Mouse (Mus musculus) monocyte, adult 5-6 weeks (primary cell): ENCODE results near the gene Fam227b. TPM values are rescaled to one million over a fixed set of nuclear protein-coding genes. Genes with fewer than 3 reads are reported as not detected.

Experiments used
- ATAC-seq: fragments of 153-309, 156-312 bp; replicated peaks from 2 replicates; pipeline ENCODE4 v1.8.0; 2017; ENCODE audit warnings: mild to moderate bottlenecking; ENCODE audit not compliant: low TSS enrichment, insufficient number of reproducible peaks, severe bottlenecking, poor library complexity, low FRiP score
- total RNA-seq: library from RNA; stranded (forward); fragments of 200-1000, 200-491, 200-594 nt; gene quantifications from 3 replicates; pipeline ENCODE4 v1.2.3, GENCODE M21; 2017

The Fam227b gene
- 0.48 TPM in 1 of 3 replicates, not detected in the others for total RNA-seq

- ATAC-seq: peak; percentile 98
These were observed at the start of gene Fam227b, which contains the start of gene Dtwd1 for GRCm38 (mm10) chr2:126151855-126152571. Gene Fam227b, minus strand, starts transcription at chr2:126152004. Gene Dtwd1, plus strand, starts transcription at chr2:126152141.

GRCm38 (mm10) chr2:126198971-126199370 is 47.2 kb upstream of the Fam227b start:
- no peak for ATAC-seq

- no peak for ATAC-seq
These were observed 44.0 kb upstream of the Fam227b start for GRCm38 (mm10) chr2:126195631-126196356.

- ATAC-seq: no peak
These were observed 40.3 kb upstream of the Fam227b start for GRCm38 (mm10) chr2:126192129-126192528.

- no peak for ATAC-seq
These were observed 39.5 kb upstream of the Fam227b start for GRCm38 (mm10) chr2:126191306-126191705.

GRCm38 (mm10) chr2:126171427-126171826 is 19.6 kb upstream of the Fam227b start:
- no peak for ATAC-seq

GRCm38 (mm10) chr2:126166848-126167617 is 15.2 kb upstream of the Fam227b start:
- no peak for ATAC-seq

- no peak for ATAC-seq
These were observed 14.5 kb upstream of the Fam227b start for GRCm38 (mm10) chr2:126166335-126166734.

- ATAC-seq: no peak
These were observed 13.6 kb upstream of the Fam227b start for GRCm38 (mm10) chr2:126165277-126166018.

- no peak for ATAC-seq
These were observed 4.1 kb downstream of the Fam227b start for GRCm38 (mm10) chr2:126147723-126148122.

GRCm38 (mm10) chr2:126094616-126095015 is 57.2 kb downstream of the Fam227b start:
- ATAC-seq: no peak

GRCm38 (mm10) chr2:126090432-126090831 is 61.4 kb downstream of the Fam227b start:
- ATAC-seq: no peak

- no peak for ATAC-seq
These were observed 65.6 kb downstream of the Fam227b start for GRCm38 (mm10) chr2:126086187-126086586.

- ATAC-seq: no peak
These were observed 67.5 kb downstream of the Fam227b start for GRCm38 (mm10) chr2:126084326-126084725.

GRCm38 (mm10) chr2:126079086-126079485 is 72.7 kb downstream of the Fam227b start:
- no peak for ATAC-seq

GRCm38 (mm10) chr2:126076506-126076905 is 75.3 kb downstream of the Fam227b start:
- ATAC-seq: no peak

GRCm38 (mm10) chr2:126073744-126074143 is 78.1 kb downstream of the Fam227b start:
- ATAC-seq: no peak

- ATAC-seq: no peak
These were observed 82.1 kb downstream of the Fam227b start for GRCm38 (mm10) chr2:126069740-126070139.
